Mouse (Mus musculus): ENCODE measurements at regions not wholly inside any gene's neighbourhood (a gene's known extent, or its start where the extent isn't known, plus 50 kb on each side); places are given as distances from the start of the nearest gene placed in this dataset.

- TF ChIP-seq CTCF (IDR thresholded peaks at IDR 0.05; ENCODE audit: extremely low read depth, insufficient read depth, low read length) (no peak), POLR2A (IDR thresholded peaks at IDR 0.05; ENCODE audit: extremely low read depth, insufficient read depth, low read length) (no peak)
These were observed 66.8 kb upstream of the Serpine2 start for GRCm38 (mm10) chr1:79927740-79928139.

Data from cortical plate, adult 2 months (tissue).